Mouse (Mus musculus) CD4-positive naive resting alpha-beta T cell, adult 57 days (primary cell): ENCODE measurements around the gene Gm973. TPM values are rescaled to one million over a fixed set of nuclear protein-coding genes. Genes with fewer than 3 reads are reported as not detected.

Source experiments
- total RNA-seq: library from RNA; stranded (reverse); gene quantifications from one replicate; pipeline ENCODE4 v1.2.4, GENCODE M21; 2023

Gm973 gene
- 10.3 TPM for total RNA-seq

GRCm38 (mm10) chr1:59516026-59516917 lies at the start of gene Gm973:
Gene Gm973, plus strand, starts transcription at chr1:59516264.

DNA sequence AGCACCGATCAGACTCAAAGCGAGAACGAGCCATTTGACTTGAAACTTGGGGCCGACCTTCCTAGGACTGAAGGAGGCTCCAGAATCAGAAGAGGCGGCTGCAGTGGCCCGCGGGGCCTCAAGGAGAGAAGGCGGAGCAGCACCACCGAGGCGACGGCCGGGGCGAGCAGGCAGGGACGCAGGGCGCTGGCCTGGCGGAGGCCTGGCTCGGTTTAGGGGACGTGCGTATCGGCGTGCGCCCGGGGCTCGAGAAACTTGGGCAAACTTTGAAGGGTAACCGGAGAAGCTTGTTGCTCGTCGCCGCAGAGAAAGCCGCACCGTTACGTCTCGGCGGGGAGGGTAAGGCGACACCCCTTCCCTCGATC lies 33.8 kb upstream of the Gm973 start, which contains the start of gene Fzd7:
TSS of gene Fzd7 (plus strand) at position 94 of the 365 bp plus-strand sequence.

GRCm38 (mm10) chr1:59670641-59671168 lies 154.6 kb downstream of the Gm973 start, which contains the start of gene Sumo1:
Gene Sumo1, minus strand, starts transcription at chr1:59670834.

DNA sequence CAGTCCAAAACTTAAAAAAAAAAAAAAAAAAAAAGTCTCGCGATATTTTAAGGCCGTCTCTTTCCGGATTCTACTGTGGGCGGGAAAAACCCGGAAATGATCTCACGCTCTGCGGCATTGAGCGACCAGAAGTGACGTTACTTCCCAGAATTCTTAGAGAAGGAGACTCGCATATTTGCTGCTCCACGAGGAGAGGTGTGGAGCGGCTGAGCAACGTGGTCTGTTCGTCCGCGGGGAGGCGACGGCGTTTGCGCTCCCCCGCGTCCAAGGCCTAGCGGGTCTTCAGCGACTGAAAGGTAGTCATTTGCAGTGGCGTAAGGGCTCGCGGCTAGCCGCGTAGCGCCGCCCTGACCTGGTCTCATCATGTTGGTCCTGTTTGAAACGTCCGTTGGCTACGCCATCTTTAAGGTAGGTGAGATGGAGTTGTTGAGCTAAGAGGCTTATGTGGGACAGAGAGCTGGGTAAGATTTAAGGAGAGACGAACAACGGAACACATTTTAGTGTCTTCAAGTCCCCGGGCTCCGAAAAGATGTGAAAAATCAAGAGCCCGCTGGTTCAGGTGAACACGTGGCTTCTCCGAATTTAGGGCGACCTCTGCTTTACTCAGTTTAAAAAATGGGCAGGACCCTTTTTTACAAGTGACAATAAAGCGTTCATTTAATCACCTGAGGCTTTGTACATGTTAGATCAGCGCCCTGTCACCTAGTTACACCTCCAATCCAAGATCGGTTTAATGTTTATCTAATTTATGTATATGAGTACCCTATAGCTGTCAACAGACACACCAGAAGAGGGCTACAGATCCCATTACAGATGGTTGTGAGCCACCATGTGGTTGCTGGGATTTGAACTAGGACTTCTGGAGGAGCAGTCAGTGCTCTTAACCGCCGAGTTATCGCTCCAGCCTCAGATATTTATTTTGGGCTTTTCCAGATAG lies 169.0 kb downstream of the Gm973 start, which contains the start of gene Nop58:
TSS of gene Nop58 (plus strand) at position 153 of the 937 bp plus-strand sequence.

Other genes with a start within 250 kb of the Gm973 start
- 0.30 TPM for gene Fzd7, start 33.8 kb upstream of the Gm973 start, total RNA-seq
- 103 TPM for gene Sumo1, start 154.6 kb downstream of the Gm973 start, total RNA-seq
- gene Nop58, start 168.7 kb downstream of the Gm973 start, total RNA-seq = 183 TPM
- gene Bmpr2, start 247.1 kb downstream of the Gm973 start, total RNA-seq = 4.0 TPM